Mouse (Mus musculus) A20 (cell line): ENCODE measurements around the gene Lta.

ENCODE experiments used
- DNase-seq: peaks from one replicate; pipeline ENCODE4 v3.0.0-alpha.2; 2011; ENCODE audit warnings: low read depth, low spot score

The Lta gene

DNA sequence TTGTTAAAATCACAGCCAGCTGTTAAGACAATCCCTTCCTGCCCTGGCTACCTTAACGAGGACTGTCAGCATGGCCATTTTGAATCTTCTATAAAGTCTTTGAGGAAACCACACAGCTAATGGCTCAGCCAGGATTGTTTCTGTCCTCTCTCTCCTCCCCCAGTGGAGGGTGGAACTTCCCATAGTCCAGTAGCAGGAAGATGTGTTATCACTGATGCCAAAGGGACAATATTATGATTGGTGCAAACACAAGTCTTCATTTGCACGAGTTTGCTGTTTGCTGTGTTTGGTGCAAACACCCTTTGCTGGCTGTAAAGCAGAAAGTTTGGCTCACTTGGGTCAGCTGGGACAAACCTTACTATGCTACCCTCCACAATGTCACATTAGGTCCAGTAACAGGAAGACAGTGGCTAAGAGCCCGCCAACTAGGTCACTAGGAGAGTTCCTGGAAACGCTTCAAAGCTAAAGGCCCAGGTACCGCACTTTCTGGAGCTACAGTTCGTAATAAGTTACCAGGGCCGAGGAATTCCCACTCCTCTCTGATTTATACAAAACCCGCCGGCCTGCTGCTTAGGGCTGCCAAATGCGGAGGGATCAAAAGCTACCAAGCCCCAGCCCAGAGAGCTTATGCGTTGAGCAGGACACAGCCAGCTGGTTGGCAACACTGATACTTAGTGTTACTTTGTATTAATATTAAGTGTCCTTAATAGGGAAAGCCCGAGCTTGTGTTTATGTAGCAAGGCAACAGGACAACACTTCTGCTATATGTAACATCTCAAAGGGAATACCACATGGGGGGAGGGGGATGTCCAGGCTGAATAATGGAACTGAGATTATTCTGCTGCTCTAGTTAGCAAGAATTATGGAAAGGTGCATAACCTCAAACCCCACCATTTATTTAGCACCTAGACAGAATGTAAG is 35.5 kb upstream of the Lta start:
- DNase-seq: no peak

DNA sequence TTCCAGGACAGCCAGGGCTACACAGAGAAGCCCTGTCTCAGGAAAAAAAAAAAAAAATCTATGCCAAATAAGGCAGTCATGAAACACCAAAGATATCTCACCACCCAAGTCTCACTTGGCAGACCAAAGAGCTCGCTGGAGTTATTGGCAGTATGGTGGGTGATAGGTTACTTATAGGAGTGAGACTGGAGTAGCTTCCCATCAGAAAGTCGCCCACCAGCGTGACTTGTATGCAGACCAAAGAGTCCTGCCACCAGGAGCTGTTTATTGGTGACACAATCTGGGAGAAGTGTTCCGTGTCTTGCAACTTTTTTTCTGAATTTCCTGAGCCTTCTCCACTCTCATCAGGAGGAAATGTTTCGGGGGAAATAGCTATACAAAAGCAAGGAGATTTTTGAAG is 34.5 kb upstream of the Lta start:
- no peak for DNase-seq

GRCm38 (mm10) chr17:35237504-35237903 is 32.4 kb upstream of the Lta start:
- DNase-seq: no peak

DNA sequence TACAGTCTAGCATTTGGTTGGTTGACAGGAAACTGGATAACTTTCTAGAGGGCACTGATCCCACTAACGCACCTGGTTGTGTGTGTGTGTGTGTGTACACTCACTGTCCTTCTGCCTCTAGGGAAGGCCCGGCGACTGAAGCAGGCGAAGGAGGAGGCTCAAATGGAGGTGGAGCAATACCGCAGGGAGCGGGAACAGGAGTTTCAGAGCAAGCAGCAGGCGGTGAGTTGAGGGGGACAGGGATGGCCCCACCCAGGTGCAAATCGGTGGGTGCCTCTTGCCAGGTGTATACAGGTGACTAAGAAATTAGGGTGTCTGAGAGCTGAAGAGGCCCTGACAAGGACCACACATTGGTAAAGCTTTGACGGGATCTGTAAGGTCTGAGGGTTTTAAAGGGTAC is 31.8 kb upstream of the Lta start:
- no peak for DNase-seq

- peak; percentile 95 for DNase-seq
Measured at GRCm38 (mm10) chr17:35236390-35236746, 31.2 kb upstream of the Lta start.

- DNase-seq: peak; percentile 98
Measured at GRCm38 (mm10) chr17:35235614-35236389, 30.7 kb upstream of the Lta start, which contains the start of gene Nfkbil1. TSS of gene Nfkbil1 (minus strand) at chr17:35235792.

DNA sequence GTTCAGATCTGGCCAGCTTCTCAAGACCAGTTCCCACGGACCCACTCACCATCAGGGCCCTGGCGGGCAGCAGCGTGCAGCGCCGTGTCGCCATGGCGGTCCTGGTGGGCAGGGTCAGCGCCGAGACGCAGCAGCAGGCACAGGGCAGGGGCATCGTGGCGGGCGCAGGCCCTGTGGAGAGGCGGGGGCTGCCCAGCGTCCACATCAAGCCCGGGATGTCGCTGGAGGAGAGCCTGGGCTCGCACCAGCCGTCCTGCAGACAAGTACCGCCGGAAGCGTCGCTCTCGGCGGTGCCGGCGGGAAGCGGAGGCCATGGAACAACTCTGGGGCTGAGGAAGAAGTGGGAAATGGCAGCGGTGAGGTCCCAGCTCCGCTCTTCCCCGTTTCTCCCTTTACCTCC is 29.8 kb upstream of the Lta start:
- peak; percentile 73 for DNase-seq

DNA sequence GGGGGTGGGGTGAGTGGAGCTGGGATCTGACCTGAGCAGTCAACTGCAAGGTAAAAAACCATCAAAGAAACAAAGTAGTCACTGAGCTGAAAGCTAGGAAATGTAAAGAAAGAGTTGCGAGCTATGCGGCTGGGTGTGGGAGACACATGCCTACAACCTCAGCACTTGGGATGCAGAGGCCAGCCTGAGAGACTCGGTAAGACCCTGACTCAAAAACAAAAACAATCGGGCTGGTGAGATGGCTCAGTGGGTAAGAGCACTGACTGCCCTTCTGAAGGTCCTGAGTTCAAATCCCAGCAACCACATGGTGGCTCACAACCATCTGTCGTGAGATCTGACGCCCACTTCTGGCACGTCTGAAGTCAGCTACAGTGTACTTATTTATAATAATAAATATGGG is 28.9 kb upstream of the Lta start:
- DNase-seq: peak; percentile 41

DNA sequence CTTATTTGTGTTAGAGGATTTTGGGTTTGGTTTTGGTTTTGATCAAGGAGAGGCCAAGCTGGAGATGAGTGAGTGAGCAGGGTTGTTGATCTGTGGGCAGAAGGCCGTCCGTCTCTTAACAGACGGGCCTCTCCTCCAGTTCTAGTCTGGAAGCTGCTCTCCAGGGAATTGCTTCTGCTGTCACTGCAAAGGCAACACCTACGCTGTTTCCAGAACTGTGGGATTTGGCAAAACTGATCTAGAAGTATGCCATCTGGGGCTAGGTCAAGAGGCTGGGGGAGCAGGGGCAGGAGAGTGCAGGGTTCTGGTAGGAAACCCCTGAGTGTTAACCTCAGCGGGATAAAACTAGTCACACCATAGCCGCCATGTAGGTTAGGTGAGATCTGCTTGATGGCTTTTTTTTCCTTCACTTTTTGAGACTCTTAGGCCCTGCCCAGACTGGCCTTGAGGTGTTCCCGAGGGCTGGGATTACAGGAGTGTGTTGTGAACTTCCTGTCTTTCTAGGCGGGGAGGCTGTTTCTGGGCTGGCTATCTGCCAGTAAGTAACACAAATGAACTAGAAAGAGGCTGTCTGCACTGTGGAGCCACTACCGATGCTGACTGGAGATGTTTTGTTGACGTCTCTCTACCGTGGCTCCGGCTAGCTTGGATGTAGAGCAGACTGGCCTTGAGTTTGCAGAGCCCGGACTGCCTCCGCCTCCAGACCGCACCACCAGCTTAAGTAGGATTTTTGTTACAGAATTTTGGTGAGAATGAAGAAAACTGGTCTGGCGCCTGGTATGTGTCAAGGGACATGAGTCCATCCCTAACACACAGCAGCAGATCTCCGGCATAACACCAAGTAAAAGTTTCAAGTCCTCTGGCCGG is 28.2 kb upstream of the Lta start, which contains the start of gene Atp6v1g2:
Gene Atp6v1g2 (plus strand): TSS at position 547 of the 867 bp plus-strand sequence.
- DNase-seq: peak; percentile 54

GRCm38 (mm10) chr17:35232659-35233058 is 27.5 kb upstream of the Lta start:
- peak; percentile 77 for DNase-seq

DNA sequence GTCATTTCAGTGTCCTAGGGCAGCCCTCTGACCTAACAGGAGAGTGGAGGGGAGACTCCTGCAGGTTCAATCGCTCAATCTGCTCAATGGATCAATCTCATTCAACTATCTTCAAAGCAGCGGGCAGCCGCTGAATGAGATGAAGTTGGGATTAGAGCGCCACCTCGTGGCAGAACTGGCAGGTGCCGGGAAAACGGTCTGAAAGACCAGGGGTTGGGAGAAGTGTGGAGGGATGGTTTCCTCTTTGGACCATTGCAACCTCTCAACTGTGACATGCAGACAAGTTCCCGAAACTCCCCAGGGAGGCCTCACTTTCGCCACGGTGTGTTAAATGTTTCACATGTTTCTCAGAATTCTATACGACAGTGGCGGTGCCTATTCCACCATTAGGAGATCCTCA is 26.9 kb upstream of the Lta start:
- peak; percentile 87 for DNase-seq

DNA sequence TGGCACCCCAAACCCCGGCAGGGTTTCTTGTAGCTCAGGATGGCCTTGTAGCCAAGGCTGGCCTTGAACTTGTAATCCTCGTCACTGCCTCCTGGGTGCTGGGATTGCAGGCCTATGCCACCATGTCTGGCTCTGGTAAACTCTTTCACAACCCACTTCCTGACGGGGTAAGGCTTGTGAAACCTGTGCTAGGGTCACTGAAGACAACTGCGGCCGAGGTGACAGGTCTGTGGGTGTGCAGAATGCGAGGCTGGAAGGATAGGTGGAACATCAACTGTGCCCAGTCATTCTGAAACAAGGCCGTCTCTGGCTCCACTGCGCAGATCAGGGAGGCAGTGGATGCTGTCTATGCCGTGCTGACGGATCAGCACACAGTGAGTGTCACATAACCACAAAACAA is 25.9 kb upstream of the Lta start:
- DNase-seq: no peak

GRCm38 (mm10) chr17:35226561-35227046 is 21.5 kb upstream of the Lta start:
- no peak for DNase-seq

DNA sequence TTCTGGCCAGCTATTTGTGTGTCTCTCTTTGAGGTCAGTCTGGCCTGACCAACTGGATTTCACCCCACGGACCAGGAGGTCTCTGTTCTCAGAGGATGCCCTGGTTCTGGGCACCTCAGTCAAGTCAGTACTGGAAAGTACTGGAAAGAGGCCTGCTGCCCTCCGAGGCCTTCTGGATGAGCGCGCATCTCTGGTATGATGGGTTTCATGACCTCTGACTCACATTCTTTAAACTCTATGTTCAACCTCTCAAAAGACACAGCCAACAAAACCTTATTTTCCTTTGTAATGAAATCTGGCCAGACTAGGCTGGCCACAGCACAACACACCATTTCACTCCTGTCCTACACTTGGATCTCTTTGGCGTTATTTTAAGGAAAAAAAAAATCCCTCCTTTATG is 20.3 kb upstream of the Lta start:
- DNase-seq: no peak

DNA sequence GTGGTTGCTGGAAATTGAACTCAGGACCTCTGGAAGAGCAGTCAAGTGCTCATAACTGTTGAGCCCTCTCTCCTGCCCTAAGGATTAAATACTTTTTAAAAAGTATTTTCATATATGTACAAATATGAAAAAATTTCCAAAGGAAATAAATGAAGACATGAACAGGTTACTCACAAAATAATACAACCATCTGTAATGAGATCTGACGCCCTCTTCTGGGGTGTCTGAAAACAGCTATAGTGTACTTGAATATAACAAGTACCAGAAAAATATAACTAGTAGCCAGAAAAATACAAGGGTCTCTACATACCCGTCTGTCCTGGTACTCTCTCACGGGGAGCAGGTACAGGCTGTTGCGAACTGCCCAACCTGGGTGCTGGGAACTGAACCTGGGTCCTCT is 19.5 kb upstream of the Lta start:
- DNase-seq: peak; percentile 59

DNA sequence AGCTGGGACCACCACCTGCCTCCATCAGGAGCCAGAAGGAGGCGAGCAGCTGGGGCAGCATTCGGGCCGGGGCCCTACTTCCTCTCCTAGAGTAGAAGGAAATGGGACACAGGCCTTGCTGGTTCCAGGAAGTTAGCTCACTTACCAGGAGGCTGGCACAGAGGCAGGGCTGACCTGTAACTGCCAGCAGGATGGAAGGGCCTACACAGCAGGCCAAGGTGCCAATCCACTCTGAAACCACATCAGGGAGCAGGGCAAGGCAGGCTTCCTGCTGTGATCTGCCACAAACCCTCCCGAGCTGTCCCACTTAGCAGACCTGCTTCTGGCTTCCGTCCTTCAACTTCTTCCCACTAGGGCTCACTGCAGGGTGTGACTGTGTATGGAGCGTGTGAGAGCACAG is 17.1 kb upstream of the Lta start:
- no peak for DNase-seq

GRCm38 (mm10) chr17:35220156-35220952 is 15.2 kb upstream of the Lta start, which contains the start of gene Gm16181:
TSS of gene Gm16181 (plus strand) at chr17:35220834.
- no peak for DNase-seq

DNA sequence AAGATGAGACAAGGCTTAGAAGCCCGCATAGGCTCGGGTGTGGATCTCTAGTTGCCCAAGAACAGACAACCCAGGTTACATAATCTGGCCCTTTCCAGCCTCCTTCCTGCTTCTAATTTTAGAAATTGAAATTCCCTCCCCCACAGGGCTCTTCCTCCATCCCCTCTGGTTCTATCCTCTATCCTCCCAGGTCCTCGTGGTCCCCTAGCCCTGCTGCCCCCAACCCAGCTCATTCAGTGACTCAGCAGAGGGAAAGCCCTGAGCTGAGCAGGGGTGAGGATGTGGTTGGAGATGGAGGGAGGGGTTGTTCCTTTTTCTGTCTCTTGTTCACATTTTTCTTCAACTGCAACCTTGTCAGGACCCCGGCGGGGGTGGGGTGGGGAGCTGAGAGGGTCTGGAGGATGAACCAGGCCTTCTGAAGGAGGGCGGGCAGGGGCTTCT is 14.5 kb upstream of the Lta start:
- DNase-seq: peak; percentile 74

DNA sequence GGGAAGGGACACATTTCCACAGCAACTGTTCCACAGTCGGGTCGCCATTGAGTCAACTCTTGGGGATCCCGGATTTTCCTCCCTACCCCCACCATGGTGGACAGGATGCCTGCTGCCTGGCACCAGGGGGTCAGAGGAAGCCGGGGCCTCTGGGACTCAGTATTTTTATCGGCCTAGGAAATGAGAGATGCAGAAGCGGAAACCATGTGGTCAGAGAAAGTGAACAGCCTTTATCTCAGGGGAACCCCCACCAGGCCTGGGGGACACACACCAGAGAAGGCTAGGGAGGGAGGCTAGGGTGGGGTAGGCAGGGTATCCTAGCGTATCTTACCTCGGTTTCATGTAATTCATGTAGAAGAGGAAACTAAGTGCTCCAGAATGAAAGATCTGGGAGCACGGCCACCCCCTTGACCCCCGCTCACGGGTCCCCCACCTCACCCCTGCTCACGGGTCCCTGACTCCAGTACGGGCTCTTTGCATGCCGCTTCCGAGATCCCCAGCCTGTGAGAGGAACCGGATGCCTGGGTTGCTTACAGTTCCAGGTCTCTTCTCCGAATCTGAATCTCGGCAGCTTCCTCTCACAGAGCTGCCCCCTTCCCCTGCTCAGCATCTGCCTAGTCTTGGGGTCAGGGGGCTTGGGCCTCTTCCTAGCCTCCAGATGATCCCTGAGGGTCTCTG is 13.5 kb upstream of the Lta start:
- peak; percentile 90 for DNase-seq

DNA sequence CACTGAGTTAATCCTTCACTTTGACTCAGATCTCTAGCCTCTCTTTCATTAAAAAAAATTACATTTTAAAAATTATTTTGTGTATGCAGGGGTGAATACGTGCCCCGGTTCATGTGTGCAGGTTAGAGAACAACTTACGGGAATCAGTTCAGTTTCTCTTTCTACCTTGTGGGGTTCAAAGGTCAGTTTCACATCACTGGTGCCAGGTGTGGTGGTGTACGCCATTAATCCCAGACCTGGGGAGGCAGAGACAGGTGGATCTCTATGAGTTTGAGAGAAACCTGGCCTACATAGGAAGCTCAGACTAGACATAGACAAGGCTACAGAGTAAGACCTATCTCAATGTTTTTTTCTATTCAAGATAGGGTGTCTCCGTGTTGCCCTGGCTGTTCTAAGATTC is 7.9 kb upstream of the Lta start:
- peak; percentile 55 for DNase-seq
